Mouse (Mus musculus) bone marrow, adult 2 months (tissue): ENCODE measurements around the gene Cmtm6.

Experiments used
- CTCF ChIP-seq: fragments of 200-500 bp; IDR thresholded peaks from 2 replicates; pipeline ENCODE4 v1.5.1; 2011; ENCODE audit warnings: low read length, control low read depth; ENCODE audit not compliant: control insufficient read depth, insufficient read depth
- POLR2A ChIP-seq: fragments of 200-500 bp; IDR thresholded peaks from 2 replicates; pipeline ENCODE4 v1.6.1; 2011; ENCODE audit warnings: low read depth, mild to moderate bottlenecking, control low read depth, low read length, borderline replicate concordance; ENCODE audit not compliant: control insufficient read depth

GRCm38 (mm10) chr9:114789557-114789956, 58.6 kb downstream of the Cmtm6 start:
- no peak for TF ChIP-seq CTCF
- TF ChIP-seq POLR2A = no peak
